Mouse (Mus musculus) ES-Bruce4 (cell line): ENCODE measurements around the gene Rbck1. TPM values are rescaled to one million over a fixed set of nuclear protein-coding genes. Genes with fewer than 3 reads are reported as not detected.
"Not testable (repeated sequence)": the region's sequence is repeated elsewhere in the genome, so short reads cannot be mapped to it uniquely, and the experiment has no call there.

Source experiments
- H3K27ac ChIP-seq: 2 replicates; pipeline ENCODE4 v1.5.1; 2012; ENCODE audit warnings: low read length, inconsistent platforms; ENCODE audit not compliant: insufficient read depth
- H3K27me3 ChIP-seq: 2 replicates; pipeline ENCODE4 v1.6.1; 2012; ENCODE audit warnings: mild to moderate bottlenecking, low read length, inconsistent platforms; ENCODE audit not compliant: control insufficient read depth, poor library complexity, insufficient read depth, severe bottlenecking
- H3K36me3 ChIP-seq: 2 replicates; pipeline ENCODE4 v1.6.1; 2012; ENCODE audit warnings: inconsistent platforms, mild to moderate bottlenecking, low read length, moderate library complexity; ENCODE audit not compliant: control insufficient read depth, poor library complexity, insufficient read depth, severe bottlenecking
- H3K4me1 ChIP-seq: one replicate; pipeline ENCODE4 v1.8.1; 2011; ENCODE audit warnings: low read length; ENCODE audit not compliant: control insufficient read depth, insufficient read depth
- H3K4me3 ChIP-seq: 2 replicates; pipeline ENCODE4 v1.5.1; 2011; ENCODE audit warnings: low read depth, mild to moderate bottlenecking, low read length
- H3K9ac ChIP-seq: 2 replicates; pipeline ENCODE4 v1.6.1; 2012; ENCODE audit warnings: low read depth, mild to moderate bottlenecking, inconsistent platforms; ENCODE audit not compliant: poor library complexity, severe bottlenecking
- H3K9me3 ChIP-seq: replicated peaks from 2 replicates; pipeline ENCODE4 v1.6.1; 2012; ENCODE audit warnings: mild to moderate bottlenecking, low read length, inconsistent platforms; ENCODE audit not compliant: control insufficient read depth, poor library complexity, insufficient read depth, severe bottlenecking
- CTCF ChIP-seq: IDR thresholded peaks from one replicate; pipeline ENCODE4 v1.8.1; 2011; ENCODE audit warnings: low read depth, low read length
- EP300 ChIP-seq: IDR thresholded peaks from 2 replicates; pipeline ENCODE4 v1.6.1; 2011; ENCODE audit warnings: low read depth, low read length; ENCODE audit not compliant: insufficient read depth
- POLR2A ChIP-seq: IDR thresholded peaks from one replicate; pipeline ENCODE4 v1.8.1; 2011; ENCODE audit warnings: low read length; ENCODE audit not compliant: insufficient read depth
- polyA plus RNA-seq: library from polyadenylated mRNA; stranded (reverse); fragments of >200 nt; gene quantifications from 2 replicates; pipeline ENCODE4 v1.2.4, GENCODE M21; 2011; ENCODE audit warnings: low read depth; ENCODE audit not compliant: missing spikeins, insufficient read depth, insufficient read length

Gene Rbck1
- polyA plus RNA-seq, 1 experiment: 86.7 TPM

DNA sequence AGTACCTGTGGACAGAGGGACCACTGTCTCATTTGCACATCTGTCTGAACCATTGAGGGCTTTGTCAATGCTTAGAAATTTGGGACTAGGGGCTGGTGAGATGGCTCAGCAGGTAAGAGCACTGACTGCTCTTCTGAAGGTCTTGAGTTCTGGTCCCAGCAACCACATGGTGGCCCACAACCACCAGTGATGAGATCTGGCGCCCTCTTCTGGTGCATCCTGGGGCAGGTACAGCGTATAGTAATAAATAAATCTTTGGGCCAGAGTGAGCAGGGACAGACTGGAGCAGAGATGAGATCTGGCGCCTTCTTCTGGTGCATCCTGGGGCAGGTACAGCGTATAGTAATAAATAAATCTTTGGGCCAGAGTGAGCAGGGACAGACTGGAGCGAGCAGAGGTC lies 26.5 kb upstream of the Rbck1 start:
- not testable (repeated sequence) for H3K27ac ChIP-seq
- TF ChIP-seq CTCF: peak; percentile 59

GRCm38 (mm10) chr2:152357254-152357653 lies 24.8 kb upstream of the Rbck1 start:
- Histone ChIP-seq H3K4me1 (peaks cover 1% of the 10 kb centered on the region), H3K27me3 (no peaks in the 10 kb centered on the region), H3K27ac (peak overlapping the region; percentile 34; the same call in 1 of the 2 replicates), H3K4me3 (no peak overlapping the region), H3K36me3 (no peaks in the 10 kb centered on the region), H3K9ac (no peak overlapping the region), H3K9me3 (no peaks in the 10 kb centered on the region)
- no peak for TF ChIP-seq CTCF
- no peak for TF ChIP-seq EP300
- TF ChIP-seq POLR2A: no peak

More for the DNA sequence above, 26.5 kb upstream of the Rbck1 start:
- not testable (repeated sequence) for H3K36me3 ChIP-seq, H3K4me1 ChIP-seq, H3K4me3 ChIP-seq, H3K9me3 ChIP-seq, H3K9ac ChIP-seq, H3K27me3 ChIP-seq

DNA sequence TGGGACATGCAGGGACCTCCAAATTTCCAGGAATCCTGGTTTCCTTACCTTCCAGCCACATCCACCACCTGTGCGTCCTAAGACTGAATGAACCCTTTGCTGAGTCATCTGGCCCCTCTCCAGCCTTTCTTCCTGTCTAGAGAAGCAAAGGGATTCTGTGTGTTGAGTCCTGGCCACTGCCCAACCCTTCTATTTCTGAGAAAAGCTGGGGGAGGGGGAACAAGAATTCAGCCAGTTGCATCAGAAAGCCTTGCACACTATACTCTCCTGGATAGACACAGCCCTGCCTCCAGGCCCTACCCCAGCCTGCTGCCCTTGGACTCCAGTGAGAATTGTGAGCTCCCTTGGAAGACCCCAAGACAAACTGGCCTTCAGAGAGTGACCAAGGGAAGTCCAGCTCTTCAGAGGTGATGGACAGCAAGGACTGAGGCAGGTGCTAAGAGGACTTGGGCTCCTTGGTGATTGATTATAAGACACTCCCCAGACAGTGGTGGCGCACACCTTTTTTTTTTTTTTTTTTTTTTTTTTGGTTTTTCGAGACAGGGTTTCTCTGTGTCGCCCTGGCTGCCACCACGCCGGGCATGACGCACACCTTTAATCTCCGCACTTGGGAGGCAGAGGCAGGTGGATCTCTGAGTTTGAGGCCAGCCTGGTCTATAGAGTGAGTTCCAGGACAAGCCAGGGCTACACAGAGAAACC lies 17.5 kb upstream of the Rbck1 start:
- Histone ChIP-seq H3K4me3 (peak overlapping the region; percentile 48), H3K9me3 (no peaks in the 10 kb centered on the region), H3K27ac (peak overlapping the region; percentile 95), H3K4me1 (no peaks in the 10 kb centered on the region), H3K9ac (peak overlapping the region; percentile 59), H3K36me3 (no peaks in the 10 kb centered on the region), H3K27me3 (no peaks in the 10 kb centered on the region)
- TF ChIP-seq CTCF (no peak), POLR2A (no peak), EP300 (peak; percentile 93)

DNA sequence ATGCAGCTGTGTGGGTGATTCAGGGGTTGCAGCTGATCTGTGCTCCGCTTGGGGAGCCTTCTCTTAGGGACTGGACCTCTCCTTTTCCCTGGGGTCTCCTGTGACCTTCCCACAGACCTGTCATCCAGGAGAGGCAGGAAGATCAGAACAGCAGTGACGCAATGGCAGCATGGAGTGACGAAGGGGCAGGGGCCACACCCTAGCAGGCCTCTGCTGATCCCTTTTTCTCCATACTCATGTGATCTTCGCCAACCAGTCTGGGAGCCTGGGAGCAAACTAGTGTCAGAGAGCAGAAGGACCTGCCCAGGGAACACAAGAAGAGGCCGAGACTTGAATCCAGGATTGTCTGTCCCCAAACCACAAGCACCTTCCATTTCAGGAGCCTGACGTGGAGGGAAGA lies 16.8 kb upstream of the Rbck1 start:
- Histone ChIP-seq H3K9ac (peak overlapping the region; percentile 59), H3K4me1 (no peaks in the 10 kb centered on the region), H3K36me3 (no peaks in the 10 kb centered on the region), H3K4me3 (peak overlapping the region; percentile 32), H3K27ac (peak overlapping the region; percentile 95), H3K9me3 (no peaks in the 10 kb centered on the region), H3K27me3 (no peaks in the 10 kb centered on the region)
- TF ChIP-seq CTCF: no peak
- TF ChIP-seq EP300: peak; percentile 75; the same call in 1 of the 2 replicates

- TF ChIP-seq EP300: no peak
- Histone ChIP-seq H3K36me3 (no peaks in the 10 kb centered on the region), H3K4me1 (no peaks in the 10 kb centered on the region), H3K27ac (peak overlapping the region; percentile 42), H3K9ac (no peak overlapping the region; the same call in 1 of the 2 replicates), H3K9me3 (no peaks in the 10 kb centered on the region), H3K4me3 (no peak overlapping the region), H3K27me3 (no peaks in the 10 kb centered on the region)
These were observed 15.3 kb upstream of the Rbck1 start for GRCm38 (mm10) chr2:152347722-152348121.

DNA sequence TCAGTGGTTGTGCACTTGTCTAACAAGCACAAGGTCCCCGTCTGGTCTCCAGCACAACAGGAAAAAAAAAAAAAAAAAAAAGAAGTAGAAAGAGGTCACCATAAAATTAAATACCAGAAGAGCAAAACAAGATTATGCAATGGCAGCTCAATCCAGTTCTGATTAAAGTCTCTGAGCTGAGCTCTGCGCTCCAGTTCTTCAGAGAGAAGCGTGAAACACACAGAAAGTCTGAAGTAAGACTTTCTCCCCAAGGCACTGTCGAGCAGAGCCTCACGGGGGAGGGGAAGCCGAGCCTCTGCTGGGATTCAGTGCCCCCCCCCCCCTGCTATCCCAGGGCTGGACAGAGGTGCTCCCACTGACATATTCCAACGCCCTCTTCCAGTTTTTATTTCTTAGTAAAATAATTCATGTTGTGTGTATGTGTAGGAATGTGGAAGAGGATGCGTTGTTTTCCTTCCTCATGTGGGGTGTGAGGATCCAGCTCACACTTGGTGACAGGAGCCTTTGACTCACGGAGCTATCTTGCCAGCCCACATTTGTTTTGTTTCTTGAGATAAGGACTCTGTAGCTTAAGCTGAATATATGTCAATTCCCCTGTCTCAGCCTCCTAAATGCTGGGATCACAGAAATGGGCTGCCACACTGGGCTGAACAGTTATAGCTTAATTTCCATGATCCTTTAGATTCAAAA lies 14.5 kb upstream of the Rbck1 start:
- H3K4me1 ChIP-seq: no peaks in the 10 kb centered on the region
- peak overlapping the region; percentile 79 for H3K9ac ChIP-seq
- no peak for TF ChIP-seq CTCF
- TF ChIP-seq EP300: no peak
- TF ChIP-seq POLR2A: no peak
- H3K27me3 ChIP-seq: no peaks in the 10 kb centered on the region
- no peaks in the 10 kb centered on the region for H3K9me3 ChIP-seq
- H3K27ac ChIP-seq: peak overlapping the region; percentile 42
- H3K36me3 ChIP-seq: no peaks in the 10 kb centered on the region; the same call in 1 of the 2 replicates
- no peak overlapping the region for H3K4me3 ChIP-seq
